Mouse (Mus musculus) megakaryocyte, embryonic 14.5 days (primary cell): ENCODE data around the gene Ifrd2.

ENCODE experiments used
- FLI1 ChIP-seq: IDR thresholded peaks from 2 replicates; pipeline ENCODE4 v1.6.1; 2012; ENCODE audit warnings: low read length, inconsistent platforms, mixed read lengths
- GATA1 ChIP-seq: IDR thresholded peaks from 3 replicates; pipeline ENCODE4 v1.6.1; 2012; ENCODE audit warnings: mixed read lengths, low read length, inconsistent platforms, borderline replicate concordance

- TF ChIP-seq GATA1 (no peak), FLI1 (no peak)
Observed at GRCm38 (mm10) chr9:107624539-107624938, 37.1 kb downstream of the Ifrd2 start.
